Mouse (Mus musculus) monocyte, adult 2 months (primary cell): ENCODE measurements around the gene Hamp.
"Not testable (repeated sequence)": the region's sequence is repeated elsewhere in the genome, so short reads cannot be mapped to it uniquely, and the experiment has no call there.

Experiments used
- DNase-seq, 2 experiments: peaks; one replicate each; pipeline ENCODE4 v3.0.0; 2022; ENCODE audit warnings: low spot score in 2 of 2, low read depth in 1 of 2

The Hamp gene

DNA sequence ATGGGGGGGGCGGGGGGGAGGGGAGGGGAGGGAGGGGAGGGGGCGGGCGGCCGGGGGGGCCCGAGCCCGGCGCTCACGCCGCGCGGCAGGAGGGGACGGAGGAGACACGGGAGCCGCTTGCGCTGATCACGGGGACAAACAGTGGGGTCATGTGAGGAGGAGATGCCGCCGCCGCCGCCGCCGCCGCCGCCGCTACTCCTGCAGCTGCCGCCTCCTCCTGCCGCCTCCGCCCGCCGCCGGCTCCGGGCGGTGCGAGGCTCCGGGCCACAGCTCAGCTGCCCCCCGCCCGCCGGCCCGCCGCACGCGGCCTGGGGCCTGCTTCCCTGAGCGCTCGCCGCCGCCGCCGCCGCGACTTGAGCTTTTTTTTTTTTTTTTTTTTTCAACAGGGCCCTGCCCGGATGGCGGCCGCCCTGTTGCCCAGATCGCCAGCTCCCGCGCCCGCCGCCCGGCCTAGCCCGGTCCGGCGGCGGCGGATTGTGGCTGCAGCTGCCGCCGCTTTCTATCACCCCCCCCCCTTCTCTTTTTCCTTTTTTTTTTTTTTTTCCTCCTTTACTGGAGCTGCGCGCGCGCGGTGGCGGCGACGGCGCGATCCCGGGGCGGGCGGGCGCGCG lies 13.0 kb upstream of the Hamp start, which contains the start of gene Usf2:
Gene Usf2, minus strand, starts transcription at position 48 of the 611 bp plus-strand sequence.
- peak in 1 of 2 experiments; percentile 70 for DNase-seq

DNA sequence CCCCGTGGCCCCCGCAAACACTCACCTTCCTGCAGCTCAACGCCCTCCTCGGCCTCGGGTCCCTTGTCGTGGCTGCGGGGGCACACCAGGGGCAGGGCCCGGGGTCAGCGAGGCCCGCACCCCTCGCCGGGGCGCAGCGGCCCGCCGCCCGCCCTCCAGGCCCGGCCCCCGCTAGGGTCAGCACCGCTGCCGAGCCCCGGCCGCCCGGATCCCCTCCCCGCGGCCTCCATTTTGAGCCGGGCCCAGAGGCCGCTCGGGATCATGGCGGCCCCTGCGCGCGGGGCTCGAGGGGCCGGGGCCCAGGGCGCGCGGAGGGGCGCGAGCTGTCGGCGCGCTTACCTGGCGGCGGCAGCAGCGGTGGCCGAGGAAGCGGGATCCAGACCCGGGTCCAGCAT lies 12.5 kb upstream of the Hamp start:
- no peak for DNase-seq

DNA sequence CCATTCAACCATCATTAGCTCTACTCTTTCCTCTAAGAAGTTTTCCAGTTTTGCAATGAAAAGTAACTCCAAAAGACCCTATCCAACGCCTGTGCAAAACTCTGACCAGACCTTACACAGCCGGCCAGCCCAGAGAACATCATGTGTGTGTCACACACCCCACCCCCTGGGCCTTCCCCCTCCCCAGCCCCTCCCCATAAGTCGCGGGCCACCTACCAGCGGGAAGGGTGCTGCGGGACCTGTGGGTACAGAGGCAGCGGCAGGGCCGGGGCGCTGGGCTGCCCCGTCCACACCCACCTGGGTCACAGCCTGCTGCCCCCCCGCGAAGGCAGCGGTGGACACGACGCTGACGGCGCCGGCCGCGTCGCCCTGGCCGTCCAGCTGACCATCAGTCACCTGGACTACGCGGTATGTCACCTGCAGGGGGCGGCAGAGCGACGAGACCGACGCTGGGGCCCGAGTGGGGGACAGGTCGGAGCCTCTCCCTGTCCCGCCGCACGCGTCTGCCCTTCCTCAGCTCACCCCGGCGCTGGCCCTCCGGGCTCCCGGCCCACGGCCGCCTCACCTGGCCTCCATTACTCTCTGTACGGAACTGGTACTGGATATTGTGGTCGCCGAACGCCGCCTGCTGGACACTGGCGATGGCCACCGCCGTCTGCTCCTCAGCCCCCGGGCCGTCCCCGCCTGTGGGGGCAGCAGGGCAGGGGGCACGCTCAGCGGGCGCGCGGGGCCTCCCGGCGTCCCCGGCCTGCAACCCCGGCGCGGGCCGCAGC lies 11.9 kb upstream of the Hamp start:
- DNase-seq, result peak in 1 of 2 experiments; percentile 74

DNA sequence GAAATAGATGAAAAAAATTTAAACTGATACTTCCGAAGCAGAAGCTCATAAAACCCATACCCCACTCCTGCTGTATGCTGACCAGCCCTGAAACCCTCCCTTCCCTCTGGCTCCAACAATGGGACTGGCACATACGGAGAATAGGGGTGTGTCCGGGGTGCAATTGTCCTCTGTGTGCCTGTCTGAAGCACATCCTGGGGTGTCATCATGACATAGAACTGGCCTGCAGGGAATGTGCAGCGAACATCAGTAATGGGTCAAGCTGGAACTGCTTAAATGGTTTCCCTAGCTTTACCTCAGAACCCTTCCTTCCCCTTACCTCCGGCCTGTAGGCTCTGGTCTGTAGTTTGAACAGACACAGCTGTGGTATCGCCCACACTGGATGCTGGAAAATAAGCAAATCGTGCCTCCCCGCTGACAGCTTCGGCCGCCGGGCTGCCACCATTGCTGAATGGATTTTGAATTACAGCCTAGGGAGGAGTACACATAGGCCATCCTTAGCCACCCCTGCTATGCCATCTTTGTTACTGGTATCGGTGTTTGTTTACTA lies 11.2 kb upstream of the Hamp start:
- no peak for DNase-seq

DNA sequence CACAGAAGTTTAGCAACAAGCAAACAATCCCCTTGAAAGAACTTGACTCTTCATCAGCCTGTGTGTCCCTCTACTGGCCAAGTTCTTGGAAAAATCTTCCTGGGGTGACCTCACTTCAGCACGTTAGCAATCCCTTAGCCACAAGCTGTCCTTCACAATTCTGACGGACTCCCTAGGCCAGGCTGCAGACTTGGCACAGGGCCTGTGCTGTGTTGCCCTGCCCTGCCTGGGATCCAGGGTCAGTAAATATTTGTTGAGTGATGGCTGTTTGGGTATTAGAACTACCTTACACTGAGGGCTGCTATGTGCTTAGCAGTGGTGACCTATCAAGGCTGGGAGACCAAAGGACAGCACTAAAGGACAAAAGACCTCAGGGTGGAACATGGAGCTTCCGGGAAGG lies 10.2 kb upstream of the Hamp start:
- no peak for DNase-seq

DNA sequence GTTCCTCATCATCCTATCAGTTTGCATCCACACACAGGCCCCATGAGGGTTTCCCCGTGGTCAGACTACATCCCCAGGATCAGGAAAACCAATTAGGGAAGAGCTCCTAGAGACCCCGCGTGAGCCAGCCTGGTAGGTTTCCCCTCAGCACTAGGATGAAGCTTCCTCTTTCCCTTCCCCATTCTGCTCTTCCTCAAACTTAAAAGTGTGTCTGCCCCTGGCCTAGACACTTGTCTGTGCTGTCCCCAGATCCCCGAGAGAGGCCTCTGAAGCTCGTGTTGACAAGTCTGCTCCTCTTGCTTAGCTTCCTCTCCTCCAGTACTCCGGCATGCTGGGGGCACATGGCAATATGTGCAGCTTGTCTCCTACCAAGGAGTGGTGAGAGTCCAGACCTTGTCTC lies 9.6 kb upstream of the Hamp start:
- DNase-seq, result peak; percentile 61 to 63

DNA sequence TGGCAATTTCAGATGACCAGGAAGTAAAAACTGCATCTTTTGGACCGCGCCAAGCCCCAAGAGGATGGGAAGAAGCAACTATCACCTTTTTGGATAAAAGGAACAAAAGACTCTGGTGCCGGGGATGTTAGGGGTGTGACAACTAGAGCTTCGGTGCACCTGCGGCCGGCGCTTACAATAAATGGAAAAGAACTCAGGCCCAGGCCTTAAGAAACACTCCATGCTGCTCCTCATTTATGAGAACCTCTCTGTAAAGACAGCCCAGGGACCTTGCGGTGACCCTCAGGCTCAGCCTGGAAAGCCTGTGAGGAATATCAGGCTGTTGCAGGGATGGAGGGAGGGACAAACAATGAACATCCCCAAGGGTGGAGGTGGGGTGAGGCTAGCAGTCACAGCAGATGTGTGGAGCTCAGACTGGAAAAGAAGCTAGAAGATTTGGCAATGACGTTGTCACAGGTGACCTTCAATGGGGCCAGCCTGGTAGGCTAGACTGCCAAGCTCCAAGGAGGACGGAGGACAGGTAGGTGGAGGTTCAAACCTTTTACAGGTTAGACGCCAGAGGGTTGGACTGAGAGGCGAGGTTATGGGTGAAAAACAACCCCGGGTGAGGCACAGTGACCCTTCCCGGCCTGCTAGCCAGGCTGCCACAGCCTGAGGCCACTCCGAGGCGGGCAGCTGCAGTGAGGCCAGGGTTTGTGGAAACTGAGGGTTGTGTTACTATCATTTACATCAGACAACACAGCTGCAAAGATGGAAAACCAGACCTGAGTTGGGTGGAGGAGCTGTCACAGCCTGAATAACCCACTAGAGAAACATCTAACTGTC lies 8.8 kb upstream of the Hamp start:
- DNase-seq, result no peak

DNA sequence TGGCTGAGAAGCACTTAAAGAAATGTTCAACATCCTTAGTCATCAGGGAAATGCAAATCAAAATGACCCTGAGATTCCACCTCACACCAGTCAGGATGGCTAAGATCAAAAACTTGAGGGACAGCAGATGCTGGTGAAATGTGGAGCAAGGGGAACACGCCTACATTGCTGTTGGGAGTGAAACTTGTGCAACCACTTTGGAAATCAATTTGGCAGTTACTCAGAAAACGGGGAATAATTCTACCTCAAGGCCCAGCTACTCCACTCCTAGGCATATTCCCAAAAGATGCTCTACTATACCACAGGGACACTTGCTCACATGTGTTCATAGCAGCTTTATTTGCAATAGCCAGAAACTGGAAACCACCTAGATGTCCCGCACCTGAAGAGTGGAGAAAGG lies 6.1 kb upstream of the Hamp start:
- not testable (repeated sequence) for DNase-seq

DNA sequence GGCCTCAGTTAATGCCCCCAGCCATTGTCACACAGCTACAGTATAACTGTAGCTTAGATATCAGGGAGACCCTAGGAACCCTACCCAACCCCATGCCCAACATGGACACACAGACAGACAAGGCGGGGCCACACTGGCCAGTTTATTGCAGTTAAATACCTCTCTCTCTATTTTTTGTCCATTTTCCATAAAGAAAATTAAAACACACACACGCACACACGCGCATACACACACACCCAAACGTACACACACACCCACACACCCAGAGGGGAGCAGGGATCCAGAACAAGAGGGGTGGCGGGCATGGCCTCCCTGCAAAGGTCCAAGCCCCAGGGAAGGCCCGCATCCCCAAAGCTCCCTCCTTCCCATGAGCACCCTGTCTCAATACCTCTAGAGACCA lies 2.0 kb upstream of the Hamp start:
- DNase-seq, result no peak

DNA sequence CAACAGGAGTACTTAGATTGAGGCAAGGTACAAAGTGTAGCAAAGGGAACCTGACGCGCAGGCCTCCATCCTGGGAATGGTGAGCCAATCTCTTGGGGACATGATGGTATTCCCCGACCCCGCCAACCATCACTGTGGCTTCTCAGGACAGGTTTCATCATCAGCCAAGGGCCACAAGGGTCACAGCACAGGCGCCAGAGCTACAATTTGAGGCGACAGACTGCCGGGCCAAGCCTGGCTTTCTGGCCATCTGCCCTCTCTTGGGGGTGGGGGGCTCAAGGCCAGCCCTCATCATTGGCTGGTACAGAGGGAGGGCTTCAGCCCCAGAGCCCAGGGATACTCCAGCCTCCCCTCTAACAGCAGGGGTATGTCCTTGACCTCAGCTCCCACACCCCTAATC lies 1.6 kb upstream of the Hamp start:
- not testable (repeated sequence) for DNase-seq

DNA sequence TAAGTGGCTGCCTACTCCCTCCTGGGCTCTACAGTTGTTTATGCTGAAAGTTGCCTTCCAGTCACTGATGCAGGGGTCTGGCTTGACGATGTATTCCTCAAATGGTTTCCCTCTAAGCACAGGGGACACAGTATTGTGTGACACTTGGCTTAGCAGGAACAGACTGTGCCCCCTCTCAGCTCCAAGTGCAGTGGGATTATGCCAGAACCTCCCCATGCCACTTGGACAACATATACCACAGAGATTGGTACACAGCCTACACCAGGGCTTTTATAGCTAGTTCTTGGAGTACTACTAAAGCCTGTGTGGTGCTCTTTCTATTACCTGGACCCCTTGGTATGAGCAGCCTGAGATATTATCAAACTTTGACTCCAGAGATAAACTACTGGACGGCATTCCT lies 874 bp upstream of the Hamp start:
- not testable (repeated sequence) for DNase-seq

DNA sequence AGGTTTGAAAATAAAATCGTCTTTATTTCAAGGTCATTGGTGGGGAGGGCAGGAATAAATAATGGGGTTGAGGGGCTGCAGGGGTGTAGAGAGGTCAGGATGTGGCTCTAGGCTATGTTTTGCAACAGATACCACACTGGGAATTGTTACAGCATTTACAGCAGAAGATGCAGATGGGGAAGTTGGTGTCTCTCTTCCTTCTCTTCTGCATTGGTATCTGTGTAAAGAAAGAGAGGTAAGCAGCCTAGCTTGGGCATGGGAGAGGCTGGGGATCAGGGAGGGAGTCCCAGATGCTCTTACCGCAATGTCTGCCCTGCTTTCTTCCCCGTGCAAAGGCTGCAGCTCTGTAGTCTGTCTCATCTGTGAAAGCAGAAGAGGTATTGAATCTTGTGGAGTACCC lies 1.5 kb downstream of the Hamp start:
- DNase-seq, result not testable (repeated sequence)

DNA sequence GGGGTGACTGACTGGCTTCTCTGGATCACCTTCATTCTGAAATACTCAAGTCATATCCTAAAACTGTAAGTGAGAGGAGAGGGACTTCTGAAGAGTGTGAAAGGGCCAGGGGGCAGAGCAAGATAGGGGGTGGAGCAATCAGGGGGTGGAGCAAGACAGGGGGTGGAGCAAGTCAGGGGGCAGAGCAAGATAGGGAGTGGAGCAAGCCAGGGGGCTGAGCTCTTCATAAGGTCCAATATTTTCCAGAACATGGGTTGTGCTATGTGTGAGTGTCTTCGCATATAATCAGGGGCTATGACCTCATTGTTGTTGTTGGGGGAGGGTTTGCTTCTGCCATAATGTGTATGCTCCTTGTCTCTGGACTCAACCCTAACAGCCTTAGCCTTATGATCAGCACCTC lies 3.8 kb downstream of the Hamp start:
- not testable (repeated sequence) for DNase-seq

DNA sequence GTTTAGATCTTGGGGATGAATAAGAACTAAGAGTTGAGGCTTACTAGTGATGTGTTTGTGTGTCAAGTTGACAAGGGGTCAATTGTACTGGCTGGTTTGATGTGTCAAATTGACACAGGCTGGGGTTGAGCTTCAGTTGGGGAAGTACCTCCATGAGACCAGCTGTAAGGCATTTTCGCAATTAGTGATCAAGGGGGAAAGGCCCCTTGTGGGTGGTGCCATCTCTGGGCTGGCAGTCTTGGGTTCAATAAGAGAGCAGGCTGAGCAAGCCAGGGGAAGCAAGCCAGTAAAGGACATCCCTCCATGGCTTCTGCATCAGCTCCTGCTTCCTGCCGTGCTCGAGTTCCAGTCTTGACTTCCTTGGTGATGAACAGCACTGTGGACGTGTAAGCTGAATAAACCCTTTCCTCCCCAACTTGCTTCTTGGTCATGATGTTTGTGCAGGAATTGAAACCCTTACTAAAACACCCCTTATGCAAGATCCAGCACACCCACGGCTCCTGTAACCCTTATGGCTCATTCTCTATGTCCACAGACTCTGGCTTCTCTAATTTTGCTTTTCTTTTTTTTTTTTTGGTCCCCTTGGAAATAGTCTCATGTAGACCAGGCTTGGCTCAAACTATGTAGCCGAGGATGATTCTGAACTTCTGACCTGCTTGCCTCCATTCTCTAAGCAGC lies 8.3 kb downstream of the Hamp start:
- DNase-seq, result peak; percentile 36 to 52

DNA sequence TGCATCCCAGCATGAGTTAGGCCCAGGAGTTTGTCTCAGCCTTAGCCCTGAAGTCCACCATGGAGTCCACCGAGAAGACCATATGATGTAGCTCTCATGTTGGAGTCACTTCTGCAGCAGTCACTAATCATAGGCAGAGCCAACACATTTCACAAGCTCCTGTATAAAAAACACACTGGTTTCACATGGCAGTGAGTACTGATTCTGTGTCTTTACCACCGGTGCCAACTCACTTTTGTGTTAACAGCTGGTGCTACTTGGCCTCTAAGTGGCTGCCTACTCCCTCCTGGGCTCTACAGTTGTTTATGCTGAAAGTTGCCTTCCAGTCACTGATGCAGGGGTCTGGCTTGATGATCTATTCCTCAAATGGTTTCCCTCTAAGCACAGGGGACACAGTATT lies 19.3 kb downstream of the Hamp start, which contains the start of gene Hamp2:
Gene Hamp2, minus strand, starts transcription at position 101 of the 400 bp plus-strand sequence.
- DNase-seq, result not testable (repeated sequence)

DNA sequence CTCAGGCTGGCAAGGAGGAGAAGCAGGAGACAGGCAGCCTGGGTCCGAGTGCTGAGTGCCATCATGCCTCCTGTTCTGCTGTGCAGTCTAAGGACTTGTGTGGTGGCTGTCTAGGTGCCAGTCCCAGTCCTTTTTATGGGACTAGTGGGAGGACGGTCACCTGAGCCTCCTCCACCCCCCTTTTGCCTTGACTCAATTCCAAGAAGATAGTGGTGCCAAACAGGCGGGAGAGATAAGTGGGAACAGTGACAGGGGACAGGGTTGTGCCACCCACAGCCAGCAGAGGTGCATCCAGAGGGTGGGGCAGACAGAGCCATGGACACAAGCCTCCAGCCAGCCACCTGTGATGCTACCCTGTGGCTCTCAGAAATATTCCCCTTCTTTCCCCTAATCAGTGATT lies 19.8 kb downstream of the Hamp start:
- DNase-seq, result no peak

DNA sequence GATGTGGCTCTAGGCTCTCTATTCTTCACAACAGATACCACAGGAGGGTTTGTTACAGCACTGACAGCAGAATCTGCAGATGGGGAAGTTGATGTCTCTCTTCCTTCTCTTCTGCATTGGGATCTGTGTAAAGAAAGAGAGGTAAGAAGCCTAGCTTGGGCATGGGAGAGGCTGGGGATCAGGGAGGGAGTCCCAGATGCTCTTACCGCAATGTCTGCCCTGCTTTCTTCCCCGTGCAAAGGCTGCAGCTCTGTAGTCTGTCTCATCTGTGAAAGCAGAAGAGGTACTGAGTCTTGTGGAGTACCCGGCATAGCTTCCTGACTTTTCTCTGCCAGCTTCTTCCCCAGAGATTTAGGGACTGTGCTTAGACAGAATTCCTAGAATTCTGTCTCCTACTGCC lies 21.3 kb downstream of the Hamp start:
- DNase-seq, result not testable (repeated sequence)

DNA sequence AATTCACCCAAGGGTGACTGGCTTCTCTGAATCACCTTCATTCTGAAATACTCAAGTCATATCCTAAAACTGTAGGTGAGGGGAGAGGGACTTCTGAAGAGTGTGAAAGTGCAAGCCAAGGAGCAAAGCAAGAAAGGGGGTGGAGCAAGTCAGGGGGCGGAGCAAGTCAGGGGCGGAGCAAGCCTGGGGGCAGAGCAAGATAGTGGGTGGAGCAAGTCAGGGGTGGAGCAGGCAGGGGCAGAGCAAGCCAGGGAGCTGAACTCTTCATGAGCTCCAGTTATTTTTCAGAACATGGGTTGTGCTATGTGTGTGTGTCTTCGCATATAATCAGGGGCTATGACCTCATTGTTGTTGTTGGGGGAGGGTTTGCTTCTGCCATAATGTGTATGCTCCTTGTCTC lies 23.6 kb downstream of the Hamp start:
- DNase-seq, result no peak

DNA sequence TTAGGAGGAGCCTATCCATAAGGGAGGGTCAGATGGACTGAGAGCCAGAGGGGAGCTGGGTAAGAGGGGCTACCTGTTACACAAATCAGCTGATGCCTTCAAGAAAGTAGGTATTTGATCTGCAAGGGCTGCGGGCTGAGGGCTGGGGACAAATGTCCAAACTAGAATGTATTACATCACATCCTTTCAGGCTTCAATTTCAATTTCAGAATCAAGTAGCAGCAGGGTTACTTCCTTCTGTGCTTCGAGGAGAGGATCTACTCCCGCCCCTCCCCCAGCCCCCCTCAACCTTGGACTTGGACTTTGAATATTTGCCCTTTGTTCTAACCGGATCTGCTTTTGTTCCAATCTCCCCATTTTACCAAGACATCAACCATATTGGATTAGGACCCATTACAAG lies 26.6 kb downstream of the Hamp start:
- DNase-seq, result no peak

DNA sequence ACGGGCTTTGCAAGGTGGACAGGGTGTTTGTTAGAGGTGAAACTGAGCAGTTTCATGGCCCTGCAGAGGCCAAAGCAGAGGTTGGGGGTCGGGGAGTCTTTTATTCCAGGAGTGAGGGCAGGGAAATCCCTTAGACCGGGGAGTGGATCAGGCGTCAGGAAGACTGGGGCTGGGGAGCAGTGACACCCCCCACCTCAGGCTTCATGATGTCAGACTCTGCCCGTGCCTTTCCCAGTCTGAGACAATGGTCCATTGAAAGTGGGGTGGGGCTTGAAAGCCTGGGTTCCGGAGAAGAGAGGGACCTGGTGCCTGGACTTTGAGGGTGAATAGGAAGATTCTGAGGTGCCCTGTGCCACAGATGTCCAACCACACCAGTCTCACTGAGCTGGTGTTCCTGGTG lies 27.1 kb downstream of the Hamp start:
- no peak for DNase-seq

DNA sequence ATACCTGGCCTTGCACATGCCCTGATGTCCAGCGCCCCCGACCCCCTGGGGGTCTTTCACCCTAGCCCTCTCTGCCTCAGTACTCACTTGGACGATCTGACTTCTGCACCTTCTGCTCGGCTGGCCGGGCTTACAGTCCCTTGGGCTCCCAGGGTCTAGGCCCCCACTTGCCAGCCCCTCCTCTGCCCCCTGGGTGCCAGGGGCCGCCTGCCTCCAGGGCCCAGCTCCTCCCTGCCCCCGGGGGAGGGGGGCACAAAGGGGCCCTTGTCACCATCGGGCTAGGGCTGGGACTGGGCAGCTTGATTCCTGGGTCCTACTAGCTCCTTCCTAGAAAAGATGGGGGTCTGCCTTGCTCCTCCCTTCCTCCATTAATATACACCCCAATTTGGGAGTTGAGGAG lies 29.1 kb downstream of the Hamp start, which contains the start of gene Mag:
Gene Mag, minus strand, starts transcription at position 142 of the 400 bp plus-strand sequence.
- no peak for DNase-seq
